Mouse (Mus musculus) bone marrow, adult 2 months (tissue): ENCODE data around the gene Dirc2.

ENCODE experiments used
- CTCF ChIP-seq: fragments of 200-500 bp; IDR thresholded peaks from 2 replicates; pipeline ENCODE4 v1.5.1; 2011; ENCODE audit warnings: low read length, control low read depth; ENCODE audit not compliant: control insufficient read depth, insufficient read depth
- POLR2A ChIP-seq: fragments of 200-500 bp; IDR thresholded peaks from 2 replicates; pipeline ENCODE4 v1.6.1; 2011; ENCODE audit warnings: low read depth, mild to moderate bottlenecking, control low read depth, low read length, borderline replicate concordance; ENCODE audit not compliant: control insufficient read depth

GRCm38 (mm10) chr16:35806973-35807662, 38.0 kb upstream of the Dirc2 start:
- TF ChIP-seq POLR2A (no peak), CTCF (no peak)
